Mouse (Mus musculus): ENCODE results near the gene Arhgap25.
"Not testable (repeated sequence)": the region's sequence is repeated elsewhere in the genome, so short reads cannot be mapped to it uniquely, and the experiment has no call there.

Gene Arhgap25

GRCm38 (mm10) chr6:87535651-87536050 is 2.6 kb upstream of the Arhgap25 start:
- no peak for DNase-seq

DNA sequence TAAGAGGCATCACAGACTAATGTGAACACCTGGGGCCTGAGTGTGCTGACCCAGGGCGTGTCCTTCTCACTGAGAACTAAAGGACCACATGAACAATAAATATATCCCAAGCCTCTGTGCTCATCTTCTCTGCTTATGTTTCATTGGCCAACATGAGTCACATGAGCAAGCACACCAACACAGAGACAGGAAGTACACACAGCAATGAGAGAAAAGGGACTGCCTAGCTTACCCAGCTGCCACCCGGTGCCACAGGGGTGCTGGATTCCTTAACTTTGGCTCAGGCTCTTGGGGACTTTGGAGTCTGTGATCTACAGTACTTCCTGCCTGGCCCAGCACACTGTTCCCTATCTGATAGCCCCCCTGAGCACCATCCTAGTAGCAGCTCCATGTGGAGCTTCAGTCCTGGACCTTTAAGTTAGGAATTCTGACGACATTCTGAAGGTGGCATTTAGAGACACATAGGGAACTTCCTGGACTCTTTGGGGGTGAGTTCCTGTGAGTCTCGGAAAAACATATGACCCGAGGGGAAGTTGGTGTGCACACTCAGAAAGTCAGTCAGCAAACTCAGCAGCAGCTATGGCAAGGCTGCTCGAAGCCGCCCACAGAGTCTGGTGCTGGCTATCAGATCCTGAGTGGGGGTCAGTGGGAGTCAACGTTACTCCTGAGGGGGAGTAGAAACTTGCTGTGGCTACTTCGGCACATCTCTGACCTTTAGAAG is 2.0 kb upstream of the Arhgap25 start:
- DNase-seq, result no peak

- no peak for DNase-seq
Observed at GRCm38 (mm10) chr6:87531456-87532015, 1.5 kb downstream of the Arhgap25 start.

DNA sequence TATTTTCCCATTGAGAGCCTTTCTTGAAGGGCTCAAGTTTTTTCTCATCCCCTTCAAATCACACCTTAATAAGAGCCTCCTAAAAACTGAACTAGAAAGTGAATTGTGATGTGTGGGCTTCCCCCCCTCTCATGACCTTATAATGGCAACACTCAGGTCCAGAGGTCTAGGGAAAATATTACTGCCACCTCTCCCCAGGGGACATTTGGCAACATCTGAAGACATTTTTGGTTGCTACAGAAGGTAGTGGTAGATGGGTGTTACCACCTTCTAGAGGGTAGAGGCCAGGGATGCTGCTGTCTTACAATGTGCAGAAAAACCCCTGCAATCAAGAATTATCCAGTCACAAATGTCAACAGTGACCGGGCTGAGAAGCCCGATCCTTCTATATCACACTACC is 2.7 kb downstream of the Arhgap25 start:
- no peak for DNase-seq

GRCm38 (mm10) chr6:87527846-87528557 is 5.1 kb downstream of the Arhgap25 start:
- no peak for DNase-seq

- no peak for DNase-seq
Observed at GRCm38 (mm10) chr6:87527366-87527765, 5.7 kb downstream of the Arhgap25 start.

GRCm38 (mm10) chr6:87525126-87525525 is 7.9 kb downstream of the Arhgap25 start:
- DNase-seq, result no peak

- DNase-seq, result no peak
Observed at GRCm38 (mm10) chr6:87524281-87524680, 8.8 kb downstream of the Arhgap25 start.

DNA sequence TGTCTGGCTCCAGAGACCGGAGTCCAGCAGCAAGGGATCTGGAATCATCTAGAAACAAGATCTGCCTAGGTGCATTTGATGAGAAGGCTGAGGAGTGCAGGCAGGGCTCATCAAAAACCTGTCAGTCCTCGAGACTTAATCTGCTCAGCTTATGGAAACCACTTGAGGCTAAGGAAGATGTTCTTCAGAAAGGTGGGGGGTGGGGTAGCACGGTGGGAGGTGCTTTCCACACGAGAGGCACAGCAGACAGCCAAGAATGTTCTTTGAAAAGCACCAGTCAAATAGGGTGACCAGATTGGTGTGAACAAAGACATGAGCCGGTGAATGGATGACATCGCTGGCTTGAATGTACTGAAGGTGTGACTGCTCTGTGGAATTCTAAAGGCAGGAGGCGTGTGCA is 9.3 kb downstream of the Arhgap25 start:
- no peak for DNase-seq

DNA sequence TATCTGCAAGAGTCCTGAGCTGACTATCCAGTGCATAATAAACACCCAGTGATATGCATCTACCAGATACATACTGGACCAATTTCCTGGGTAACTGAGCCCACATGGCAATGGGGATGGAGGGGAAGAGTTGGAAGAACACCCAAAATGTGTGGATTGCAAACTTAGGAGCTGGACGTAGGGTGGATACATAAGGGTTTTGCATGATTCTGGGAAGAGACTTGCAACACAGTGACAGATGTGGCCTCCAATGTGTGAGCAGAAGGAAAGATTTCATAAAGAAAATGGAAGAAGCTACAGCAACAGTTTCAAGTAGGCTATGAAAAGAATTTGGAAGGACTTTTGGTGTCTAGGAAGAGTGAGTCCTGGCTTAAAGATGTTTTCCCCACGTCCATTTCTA is 10.0 kb downstream of the Arhgap25 start:
- no peak for DNase-seq

- DNase-seq, result peak; percentile 72
Observed at GRCm38 (mm10) chr6:87522236-87522635, 10.8 kb downstream of the Arhgap25 start.

GRCm38 (mm10) chr6:87521705-87522104 is 11.4 kb downstream of the Arhgap25 start:
- not testable (repeated sequence) for DNase-seq

- no peak for DNase-seq
Observed at GRCm38 (mm10) chr6:87520572-87520971, 12.5 kb downstream of the Arhgap25 start.

DNA sequence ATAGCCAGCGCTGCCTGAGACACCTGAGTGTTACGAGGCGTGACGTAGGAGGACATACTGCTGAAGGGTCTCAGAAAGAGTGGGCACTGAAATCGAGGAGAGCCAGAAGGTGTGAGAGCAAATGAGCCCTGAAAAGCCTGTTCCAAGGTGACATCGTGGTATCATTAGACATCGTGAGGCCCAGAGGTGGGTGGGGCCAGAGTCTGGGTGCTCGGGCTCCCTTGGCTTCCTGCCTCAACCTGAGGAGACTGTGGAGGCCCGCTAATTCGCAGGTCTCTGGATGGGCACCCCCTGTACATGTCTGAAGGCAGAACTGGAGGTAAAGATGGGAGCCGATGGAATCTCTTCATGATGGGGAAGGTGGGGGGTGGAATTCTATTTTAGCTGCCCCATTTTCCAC is 13.2 kb downstream of the Arhgap25 start:
- DNase-seq, result no peak

DNA sequence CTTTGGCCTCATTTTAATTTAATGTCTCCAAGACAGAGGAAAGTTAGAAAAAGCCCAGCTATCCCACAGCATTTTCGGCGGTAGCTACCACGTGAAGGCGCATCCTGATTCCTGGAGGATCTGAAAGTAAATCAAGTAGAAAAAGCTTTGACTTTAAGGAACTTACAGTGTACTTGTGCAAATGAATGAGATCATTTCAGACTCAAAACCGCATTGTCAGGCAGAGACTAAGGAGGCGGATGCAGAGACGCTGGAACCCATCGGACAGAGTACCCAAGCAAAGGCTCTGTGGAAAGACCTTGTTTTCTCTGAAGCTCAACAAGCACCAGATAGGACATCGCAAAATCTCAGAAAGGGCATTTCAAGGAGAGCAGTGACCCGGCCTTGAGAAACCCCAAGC is 14.4 kb downstream of the Arhgap25 start:
- no peak for DNase-seq

- DNase-seq, result no peak
Observed at GRCm38 (mm10) chr6:87517753-87518409, 15.2 kb downstream of the Arhgap25 start.

GRCm38 (mm10) chr6:87514321-87514720 is 18.7 kb downstream of the Arhgap25 start:
- no peak for DNase-seq

GRCm38 (mm10) chr6:87513046-87513767 is 19.9 kb downstream of the Arhgap25 start:
- DNase-seq, result peak; percentile 62

- no peak for DNase-seq
Observed at GRCm38 (mm10) chr6:87510999-87511398, 22.1 kb downstream of the Arhgap25 start.

- DNase-seq, result no peak
Observed at GRCm38 (mm10) chr6:87509806-87510205, 23.3 kb downstream of the Arhgap25 start.

GRCm38 (mm10) chr6:87504875-87505274 is 28.2 kb downstream of the Arhgap25 start:
- no peak for DNase-seq

DNA sequence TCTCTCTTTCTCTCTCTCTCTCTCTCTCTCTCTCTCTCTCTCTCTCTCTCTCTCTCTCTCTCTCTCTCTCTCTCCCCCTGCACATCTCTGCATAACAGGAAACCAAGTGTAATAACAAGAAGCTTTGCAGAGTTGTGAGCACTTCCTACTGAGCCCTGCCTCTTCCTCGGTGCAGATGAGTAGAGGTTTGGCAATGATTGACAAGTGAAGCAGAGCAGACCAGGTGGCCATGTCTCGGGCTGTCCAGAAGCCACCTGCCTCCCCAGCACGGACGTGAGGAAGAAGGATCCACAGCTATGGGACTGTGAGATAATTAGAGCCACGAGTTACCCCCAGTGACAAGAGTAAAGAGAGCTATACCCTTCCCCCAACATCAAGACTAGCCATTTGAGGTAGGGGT is 29.1 kb downstream of the Arhgap25 start:
- DNase-seq, result no peak

GRCm38 (mm10) chr6:87503536-87503935 is 29.5 kb downstream of the Arhgap25 start:
- no peak for DNase-seq
